Mouse (Mus musculus): ENCODE measurements around the gene Sik3.
A peak's percentile ranks its signal among the peaks of the same experiment; 100 is the strongest.
"Not testable (repeated sequence)": the region's sequence is repeated elsewhere in the genome, so short reads cannot be mapped to it uniquely, and the experiment has no call there.

The Sik3 gene

DNA sequence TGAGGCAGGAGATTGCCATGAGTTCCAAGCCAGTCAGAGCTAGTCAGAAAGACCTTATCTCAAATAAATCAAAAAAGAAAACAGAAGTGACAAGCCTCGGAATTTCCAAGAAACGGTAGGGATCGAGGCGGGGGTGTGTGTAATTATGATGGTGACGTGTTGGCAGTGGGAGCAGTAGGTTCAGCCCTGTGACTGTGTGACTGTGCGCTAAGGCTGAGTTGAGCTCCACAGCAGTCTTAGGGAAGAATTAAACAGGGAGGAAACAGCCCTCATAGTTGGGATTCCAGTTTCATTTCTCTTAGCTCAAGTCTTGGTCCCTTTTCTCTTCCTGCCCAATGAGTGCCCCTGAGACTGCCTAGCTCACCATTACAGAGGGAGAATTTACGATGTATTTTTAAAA is 98.0 kb downstream of the Sik3 start:
- no peak for DNase-seq (ENCODE audit: low read depth)

DNA sequence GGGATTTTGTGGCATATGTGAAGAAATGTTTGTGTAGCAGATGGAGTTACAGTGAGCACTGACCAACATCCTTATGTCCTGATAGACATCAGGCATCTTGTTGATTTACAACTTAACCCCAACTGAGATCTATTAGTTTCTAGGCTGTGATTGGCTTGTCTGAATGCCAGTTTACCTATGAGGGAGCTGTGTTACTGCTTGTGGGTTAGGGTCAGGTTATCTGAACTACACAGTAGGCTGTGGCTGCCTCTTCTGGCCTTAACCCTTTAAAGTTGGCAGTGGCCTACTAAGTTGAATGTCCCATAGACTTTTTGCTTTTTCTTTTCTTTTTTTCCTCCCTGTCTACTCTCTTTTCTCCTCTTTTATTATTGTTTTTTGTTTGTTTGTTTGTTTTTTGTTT is 98.7 kb downstream of the Sik3 start:
- DNase-seq (ENCODE audit: low read depth) = no peak

DNA sequence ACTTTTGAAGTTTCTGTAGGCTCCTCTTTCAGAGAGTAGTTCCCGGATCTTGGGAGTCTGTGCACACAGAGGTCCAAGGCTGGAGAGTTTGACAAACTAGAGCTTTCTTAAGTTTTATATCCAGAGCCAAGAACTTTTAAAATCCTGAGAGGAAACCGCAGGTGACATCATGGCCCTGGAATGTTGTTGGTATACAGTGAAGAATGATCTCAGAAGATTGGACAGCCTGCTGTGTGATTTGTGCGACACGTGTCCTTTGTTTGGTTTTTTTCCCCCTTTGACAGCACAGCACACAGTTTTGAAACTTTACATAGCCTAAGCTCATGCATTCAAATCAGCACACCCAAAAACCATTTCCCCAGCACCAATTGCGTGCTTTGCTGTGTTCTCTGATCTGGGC is 99.6 kb downstream of the Sik3 start:
- DNase-seq (ENCODE audit: low read depth) = no peak

DNA sequence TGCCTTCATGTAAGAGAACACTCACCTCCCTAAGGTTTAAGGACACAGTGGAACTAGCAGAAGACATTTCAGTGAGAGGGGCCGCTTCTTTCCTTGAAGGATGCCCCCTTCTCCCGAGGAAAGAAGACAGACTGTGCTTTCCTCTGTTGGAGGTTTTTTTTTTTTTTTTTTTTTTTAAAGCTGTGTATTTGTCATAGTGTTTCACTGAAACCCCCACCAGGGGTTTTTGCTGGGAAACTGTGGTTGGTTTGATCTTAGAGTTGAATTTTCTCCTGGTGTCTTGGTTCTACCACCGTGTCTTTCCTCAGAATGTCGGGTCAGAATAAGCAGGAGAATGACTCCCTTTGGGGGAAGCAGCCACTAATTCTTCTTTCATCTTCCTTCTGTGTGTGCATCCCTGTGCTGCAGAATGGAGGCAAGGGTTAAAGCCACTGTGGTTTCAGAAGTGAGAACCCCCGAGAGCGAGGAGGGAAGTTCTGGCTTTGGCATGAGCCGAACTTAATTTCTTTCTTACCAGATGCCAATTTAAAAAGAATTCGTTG is 106.3 kb downstream of the Sik3 start:
- no peak for DNase-seq (ENCODE audit: low read depth)

DNA sequence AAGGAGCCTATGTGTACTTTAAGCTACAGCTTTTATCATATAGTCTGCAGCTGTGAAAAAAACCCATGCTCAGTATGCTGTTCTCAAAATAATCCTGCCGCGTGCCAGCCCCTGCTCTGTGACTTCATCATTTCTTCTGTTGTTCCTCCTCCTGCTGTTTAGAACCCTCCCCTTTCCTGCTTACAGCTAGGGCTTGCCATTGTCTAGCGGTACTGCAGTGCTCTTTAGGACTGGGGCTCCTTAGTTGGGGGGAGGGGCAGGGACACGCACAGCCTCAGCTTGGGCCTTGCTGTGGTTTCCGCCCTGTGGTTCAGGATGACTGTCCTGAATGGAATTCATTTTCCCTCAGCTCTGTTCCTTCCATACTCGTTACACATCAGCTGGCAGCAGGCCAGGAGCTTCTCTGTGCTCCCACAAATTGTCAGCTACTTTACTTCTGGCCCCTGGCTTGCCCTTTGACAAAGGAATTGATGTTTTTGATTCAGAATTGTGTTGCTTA is 107.4 kb downstream of the Sik3 start:
- peak; percentile 38 for DNase-seq (ENCODE audit: low read depth)

DNA sequence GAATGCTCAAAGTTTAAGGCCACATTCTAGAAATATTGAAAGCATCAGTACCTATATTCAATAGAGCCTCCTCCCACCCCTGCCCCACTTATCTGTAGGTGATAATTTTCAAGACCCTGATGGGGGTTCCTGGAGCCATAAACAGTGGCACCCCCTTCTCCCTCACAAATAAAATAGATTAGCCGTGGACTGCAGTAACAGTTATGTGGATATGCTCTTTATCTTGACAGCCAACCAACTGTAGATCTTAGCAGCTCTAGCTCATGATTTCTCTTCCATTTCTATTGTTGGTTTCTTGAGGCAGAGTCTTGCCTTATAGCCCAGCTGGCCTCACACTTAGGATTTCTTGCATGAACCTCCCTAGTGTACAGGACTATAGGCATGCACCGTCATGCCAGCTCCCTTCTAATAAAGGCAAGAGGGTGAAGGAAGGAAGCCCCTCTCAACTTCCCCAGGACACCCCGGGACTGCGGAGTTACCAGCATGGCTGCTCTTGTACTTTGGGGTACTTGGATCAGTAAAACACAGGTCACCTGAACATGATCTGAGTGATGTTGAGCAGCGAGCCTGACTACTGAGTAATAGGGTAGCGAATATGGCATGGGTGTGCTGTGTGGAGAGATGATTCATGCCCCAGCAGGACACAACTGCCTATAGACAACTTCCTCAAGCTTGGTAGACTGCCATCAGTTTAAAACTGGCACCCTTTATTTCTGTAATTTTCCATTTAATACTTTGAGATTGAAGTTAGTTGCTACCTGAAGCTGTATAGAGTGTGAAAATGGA is 108.0 kb downstream of the Sik3 start:
- no peak for DNase-seq (ENCODE audit: low read depth)

DNA sequence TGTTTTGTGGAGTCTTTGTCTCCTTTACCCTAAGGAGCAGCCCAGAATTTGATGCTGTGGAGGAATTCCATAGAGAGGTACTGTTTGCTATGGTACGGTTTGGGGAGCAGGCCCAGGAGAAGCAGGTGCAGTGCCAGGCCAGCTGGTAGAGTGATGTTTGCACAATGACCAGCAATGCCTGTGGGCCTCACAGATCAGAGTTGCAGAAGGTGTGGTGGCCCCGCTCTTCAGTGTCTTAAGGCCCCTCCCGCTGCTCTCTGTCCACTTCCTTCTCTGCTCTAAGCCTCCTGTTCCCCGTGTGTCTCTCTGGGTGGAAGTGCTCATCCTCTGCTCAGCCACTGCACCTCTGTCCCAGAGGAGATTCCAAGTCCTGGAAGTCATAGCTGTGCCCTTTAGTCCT is 108.9 kb downstream of the Sik3 start:
- no peak for DNase-seq (ENCODE audit: low read depth)

DNA sequence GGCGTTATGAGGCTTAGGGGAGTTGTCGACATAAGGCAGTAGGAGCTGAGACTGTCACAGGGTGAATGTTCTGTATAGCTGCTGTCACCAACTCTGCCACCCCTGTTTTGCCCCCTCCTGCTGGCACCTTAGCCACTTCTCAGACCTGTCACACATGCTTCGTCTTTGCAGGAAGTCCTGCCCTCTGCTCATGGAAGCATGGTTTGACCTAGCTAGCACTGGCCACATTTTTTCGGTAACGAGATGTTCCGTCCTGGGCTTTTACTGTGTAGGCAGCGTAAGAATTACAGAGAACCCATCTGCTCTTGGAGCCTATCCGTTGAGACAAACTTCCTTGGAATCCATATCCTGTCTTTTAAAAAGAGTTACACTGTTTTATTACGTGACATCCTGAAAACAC is 110.1 kb downstream of the Sik3 start:
- no peak for DNase-seq (ENCODE audit: low read depth)

DNA sequence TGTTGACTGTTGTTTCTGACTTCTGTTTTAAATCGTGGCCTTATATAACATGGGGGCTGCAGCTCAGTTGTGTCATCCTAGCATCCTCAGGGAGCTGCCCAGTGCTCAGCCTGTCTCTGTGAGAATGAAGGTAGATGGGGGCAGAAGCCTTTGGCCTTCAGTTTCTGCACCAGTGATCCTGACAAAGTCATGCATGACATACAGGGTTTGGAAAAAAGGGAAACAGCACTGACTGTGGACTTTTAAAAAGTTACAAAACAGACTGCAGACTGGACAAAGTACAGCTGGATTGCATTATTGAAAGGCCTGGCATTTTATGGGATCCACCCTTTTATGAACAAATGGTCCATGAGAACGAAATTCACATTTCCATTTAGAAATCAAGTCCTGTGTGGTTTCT is 113.7 kb downstream of the Sik3 start:
- no peak for DNase-seq (ENCODE audit: low read depth)

DNA sequence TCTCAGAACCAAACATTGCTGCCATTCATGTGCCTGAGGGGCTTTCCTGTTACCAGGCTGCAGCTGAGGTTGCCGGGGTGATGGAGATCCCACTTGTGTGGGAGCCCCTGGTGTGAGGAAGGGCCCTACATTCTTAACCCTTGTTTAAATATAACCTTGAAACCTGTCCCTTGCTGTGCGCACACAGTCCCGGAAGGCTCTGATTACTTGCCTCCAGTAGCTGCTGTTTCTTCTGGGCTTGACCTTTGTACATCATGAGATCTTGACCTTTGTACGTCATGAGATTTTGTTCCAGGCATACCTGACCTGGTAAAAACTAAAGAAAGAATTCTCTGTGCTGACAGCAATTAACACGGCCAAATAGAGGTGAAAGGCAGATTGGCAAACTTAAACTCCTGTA is 114.7 kb downstream of the Sik3 start:
- no peak for DNase-seq (ENCODE audit: low read depth)

DNA sequence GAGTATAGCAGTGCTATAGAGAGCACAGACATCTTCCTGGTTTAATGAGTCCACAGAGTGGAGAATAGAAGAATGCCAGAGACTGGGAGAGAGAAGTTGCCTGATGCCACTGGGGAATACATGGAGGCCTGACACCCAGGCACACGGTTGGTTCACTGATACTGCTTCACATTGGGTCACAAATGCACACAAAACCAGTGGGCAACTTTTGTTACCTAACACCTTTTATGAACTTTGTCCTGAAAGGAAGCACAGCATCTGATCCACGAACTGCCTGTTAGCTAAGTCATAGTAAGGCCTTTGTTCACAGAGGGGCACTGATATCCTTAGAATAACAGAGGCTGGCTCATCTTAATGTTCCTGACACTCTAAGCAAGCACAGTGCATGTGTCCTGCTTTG is 116.6 kb downstream of the Sik3 start:
- no peak for DNase-seq (ENCODE audit: low read depth)

DNA sequence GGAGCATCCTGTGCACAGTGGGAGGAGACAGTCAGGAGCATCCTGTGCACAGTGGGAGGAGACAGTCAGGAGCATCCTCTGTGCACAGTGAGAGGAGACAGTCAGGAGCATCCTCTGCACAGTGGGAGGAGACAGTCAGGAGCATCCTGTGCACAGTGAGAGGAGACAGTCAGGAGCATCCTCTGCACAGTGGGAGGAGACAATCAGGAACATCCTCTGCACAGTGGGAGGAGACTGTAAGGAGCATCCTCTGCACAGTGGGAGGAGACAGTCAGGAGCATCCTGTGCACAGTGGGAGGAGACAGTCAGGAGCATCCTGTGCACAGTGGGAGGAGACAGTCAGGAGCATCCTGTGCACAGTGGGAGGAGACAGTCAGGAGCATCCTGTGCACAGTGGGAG is 120.2 kb downstream of the Sik3 start:
- DNase-seq (ENCODE audit: low read depth) = not testable (repeated sequence)

DNA sequence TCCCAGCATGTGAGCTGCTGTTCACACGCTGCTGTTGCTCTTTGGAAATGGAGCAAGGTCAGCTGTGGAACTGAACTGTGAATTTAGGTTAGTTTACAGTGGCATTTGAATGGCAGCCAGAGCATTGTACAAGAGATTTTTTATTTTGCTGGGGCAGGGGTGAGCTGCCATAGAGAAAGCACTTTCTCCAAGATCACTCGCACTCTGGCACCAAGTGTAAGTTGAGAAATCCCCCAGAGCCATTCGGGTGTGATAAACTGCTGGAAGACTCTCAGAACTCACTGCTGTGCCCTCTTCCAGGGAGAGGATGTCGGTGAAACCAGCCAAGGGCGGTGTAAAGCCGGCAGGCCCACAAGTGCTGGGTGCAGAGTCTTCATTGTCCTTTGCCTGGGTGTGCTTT is 126.2 kb downstream of the Sik3 start:
- DNase-seq (ENCODE audit: low read depth) = no peak

DNA sequence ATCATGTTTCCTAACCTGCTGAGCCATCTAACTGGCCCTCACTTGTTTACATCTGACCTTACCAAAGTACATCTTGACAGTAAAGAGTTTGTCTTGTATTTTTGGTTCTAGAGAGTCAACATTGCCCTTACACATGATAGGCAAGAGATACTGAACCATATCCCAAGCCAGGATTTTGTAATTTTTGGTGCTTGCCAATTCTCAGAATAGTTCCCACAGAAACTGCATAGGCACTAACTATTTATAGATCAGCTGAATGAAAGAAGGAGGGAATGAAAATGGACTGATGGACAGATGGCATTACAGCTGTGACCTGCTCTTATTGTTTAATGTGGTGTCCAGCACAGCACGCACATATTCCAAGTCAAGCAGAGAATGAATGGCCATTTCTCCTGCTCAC is 128.2 kb downstream of the Sik3 start:
- no peak for DNase-seq (ENCODE audit: low read depth)

DNA sequence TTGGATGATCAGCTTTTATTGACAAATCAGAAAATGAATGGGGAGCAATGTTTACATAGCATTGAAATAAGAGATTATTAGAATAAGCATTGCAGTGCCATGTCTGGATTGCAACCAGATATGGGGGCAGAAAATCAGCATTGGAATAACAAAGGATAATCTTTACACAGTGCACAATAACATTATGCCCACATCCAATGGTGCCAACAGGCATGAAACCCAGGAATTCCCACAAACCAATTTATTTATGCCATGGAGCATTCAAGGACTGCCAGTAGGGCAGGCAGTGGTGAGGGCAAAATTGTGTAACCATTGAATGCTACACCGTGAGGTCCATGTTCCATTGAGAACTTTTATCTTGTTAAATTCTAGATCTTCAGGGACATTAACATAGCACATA is 129.4 kb downstream of the Sik3 start:
- no peak for DNase-seq (ENCODE audit: low read depth)

DNA sequence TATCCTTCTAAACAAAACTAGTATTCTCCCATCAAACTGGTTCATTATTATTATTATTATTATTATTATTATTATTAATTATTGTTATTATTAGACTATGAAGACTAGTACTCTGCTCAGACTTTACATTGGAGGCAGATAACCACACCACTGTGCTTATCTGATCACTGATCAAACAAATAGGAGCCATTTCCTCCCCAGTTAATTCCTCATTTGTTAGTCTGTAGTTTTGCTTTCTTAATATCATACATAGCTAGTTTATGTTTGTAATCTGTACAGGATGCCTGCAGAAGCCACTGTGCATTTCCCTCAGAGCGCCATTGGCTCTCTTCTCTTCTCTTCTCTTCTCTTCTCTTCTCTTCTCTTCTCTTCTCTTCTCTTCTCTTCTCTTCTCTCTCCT is 129.9 kb downstream of the Sik3 start:
- no peak for DNase-seq (ENCODE audit: low read depth)

DNA sequence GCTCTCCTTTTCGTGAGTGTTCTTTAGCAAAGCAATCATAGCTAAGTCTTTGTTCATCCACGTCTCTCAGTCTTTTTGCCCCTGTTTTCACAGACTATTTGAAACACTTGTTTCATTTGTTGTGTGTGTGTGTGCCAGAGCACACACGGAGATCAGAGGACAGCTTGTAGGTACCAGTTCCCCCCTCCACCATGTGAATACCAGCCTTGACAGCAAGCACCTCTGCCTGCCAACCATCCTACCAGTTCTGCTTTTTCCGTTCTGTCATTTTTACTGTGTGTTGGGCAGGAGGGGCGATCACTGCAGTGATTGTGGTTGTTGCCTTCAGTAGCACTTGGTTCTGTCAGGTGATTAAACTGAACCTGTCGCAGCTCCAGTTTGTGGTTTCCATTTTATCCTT is 132.4 kb downstream of the Sik3 start:
- DNase-seq (ENCODE audit: low read depth) = no peak

DNA sequence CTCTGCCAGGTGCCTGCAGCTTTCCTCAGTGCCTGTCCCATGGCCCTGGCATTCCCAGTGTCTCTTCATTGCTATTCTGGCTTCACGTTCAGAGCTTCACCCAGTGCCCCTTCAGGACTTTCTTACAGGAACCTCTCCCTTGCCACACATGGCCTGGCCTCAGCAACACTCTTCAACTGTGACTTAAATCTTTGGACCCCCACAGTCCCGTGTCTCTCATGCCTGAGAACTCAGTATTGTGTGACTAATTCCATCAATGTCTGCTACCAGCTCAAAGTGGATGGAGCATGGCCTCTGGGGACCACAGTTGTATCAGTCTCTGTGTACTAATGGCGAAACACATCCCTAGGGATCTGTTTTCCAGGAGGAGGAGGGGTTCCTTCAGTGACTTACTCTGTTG is 133.8 kb downstream of the Sik3 start:
- DNase-seq (ENCODE audit: low read depth) = no peak

DNA sequence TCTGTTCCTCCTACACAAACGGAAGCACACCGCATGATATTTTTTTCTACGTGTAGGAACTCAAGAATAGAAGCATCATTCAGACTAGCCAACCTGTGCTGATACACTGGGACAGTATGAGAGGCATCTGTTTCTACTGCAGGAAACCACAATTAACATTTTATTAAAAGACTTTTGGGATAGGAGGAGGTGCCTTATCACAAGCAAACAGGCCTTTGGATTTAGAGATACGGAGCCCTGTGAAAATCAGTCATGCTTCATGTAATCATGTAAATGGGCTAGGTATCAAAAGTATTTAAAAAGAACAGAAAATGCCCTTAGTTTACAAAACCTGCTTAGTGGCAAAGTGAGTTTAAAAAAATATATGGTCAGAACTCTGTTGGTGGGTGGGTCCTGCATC is 136.1 kb downstream of the Sik3 start:
- DNase-seq (ENCODE audit: low read depth) = no peak

DNA sequence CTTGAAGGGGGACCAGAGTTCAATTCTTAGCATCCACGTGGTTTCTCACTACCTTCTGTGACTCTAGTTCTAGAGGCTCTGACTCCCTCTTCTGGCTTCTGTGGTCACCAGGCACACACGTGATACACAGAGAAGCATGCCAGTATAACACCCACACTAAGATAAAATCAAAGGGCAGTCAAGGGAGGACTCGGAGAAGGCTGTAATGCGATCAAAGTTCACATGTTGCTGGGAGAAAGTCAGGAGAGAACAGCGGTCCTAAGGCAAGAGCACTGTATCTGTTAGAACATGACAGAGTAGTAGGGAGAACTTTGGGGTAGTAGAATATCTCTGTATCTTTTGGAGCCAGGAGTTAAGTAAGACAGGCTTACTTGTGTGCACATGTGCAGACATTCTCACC is 136.8 kb downstream of the Sik3 start:
- DNase-seq (ENCODE audit: low read depth) = no peak

DNA sequence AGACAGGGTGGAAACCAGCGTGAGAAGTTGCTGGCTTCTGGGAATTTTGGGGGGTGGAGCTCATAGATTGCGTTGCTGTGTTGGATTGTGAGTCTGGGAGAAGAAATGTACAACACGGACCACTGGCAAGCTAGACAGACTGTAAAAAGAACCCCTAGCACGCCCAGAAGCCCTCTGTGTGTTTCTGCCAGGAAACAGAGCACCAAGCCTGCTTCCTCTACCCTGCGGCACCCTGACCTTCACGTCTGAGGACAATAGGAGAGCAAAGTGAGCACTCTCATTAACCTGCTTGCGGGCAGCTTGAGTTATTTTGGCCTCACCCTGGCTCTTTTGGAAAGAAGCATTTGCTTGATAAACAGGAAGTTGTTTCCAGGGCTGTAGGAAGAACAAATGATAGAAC is 137.5 kb downstream of the Sik3 start:
- DNase-seq (ENCODE audit: low read depth) = no peak

DNA sequence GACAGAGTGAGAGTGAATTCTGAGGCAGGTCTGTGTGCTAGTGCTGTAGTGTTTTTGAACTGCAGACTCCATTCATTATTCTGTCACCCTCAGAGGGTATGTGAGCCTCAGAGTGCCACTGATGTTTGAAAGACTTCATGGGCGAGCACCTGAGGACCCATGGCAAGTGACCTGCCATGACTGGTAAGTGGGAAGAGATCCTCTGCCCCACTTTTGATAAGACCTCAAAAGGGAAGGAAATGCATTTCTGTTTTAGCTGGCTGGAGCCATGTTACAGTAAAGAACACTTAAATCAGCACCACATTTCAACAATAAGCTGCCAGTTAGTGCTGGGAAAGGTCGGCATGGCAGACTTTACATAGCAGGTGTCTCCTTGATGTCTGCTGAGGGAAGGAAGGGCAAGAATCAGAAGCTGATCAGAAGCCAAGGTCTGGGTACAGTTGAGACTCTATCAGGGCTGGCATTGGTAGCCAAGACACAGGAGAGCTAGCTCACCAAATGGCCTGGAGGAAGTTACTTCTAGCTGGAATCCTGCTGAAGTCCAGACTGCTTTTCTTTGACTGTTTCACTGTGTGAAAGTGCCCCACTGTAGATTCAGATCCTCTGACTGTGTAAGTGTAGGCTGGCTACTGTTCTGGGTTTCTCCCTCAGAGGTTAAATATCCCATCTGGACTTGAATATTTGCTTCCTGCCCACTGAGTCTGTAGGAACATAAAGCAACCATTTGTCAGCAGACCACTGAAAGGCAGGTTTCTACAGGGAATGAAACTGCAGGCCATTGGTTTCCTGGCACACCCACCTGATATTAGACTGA is 138.5 kb downstream of the Sik3 start:
- DNase-seq (ENCODE audit: low read depth) = no peak

DNA sequence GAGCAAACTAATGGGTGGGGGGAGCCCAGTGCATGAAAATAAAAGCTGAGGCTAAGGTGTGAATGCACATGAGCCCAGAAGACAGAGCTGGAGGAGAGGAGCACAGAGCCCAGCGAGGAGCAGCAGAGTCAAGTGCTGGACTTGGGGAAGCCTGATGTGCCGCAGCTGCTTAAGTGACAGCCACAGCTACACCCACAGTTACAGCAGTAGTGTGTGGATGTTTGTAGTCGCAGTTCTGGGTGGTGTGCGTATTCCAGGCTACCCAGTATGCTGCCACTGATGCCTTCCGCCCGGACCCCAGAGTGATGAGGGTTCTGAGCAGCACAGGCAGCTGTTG is 139.1 kb downstream of the Sik3 start:
- no peak for DNase-seq (ENCODE audit: low read depth)

All from c-Kit-positive CD71-negative TER-119-negative erythroid progenitor cells, embryonic 14.5 days (primary cell).